Mouse (Mus musculus): ENCODE measurements at regions not wholly inside any gene's neighbourhood (a gene's known extent, or its start where the extent isn't known, plus 50 kb on each side); places are given as distances from the start of the nearest gene placed in this dataset.
"Not testable (repeated sequence)": the region's sequence is repeated elsewhere in the genome, so short reads cannot be mapped to it uniquely, and the experiment has no call there.

DNA sequence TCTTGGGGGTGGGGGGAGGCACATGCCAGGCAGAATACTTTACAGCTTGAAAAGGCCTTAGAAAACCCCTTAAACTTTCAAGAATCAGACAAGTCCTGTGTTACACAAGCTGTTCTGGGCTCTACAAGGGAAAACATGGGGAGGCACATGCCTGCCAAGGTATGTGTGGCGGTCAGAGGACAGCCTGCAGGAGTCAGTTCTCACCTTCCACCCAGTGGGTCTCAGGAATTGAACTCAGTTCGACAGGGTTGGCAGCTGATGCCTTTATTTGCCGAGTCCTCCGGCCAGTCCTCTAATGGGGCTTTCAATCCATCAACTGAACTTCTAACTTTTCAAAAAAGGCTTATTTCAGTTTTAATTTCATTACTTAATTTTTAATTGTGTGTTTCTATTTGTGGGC is 129.6 kb upstream of the Mrps10 start:
- WGBS = 65% methylated on average over 4 of the region's 4 CpGs
- Histone ChIP-seq H3K27ac (ENCODE audit: insufficient read depth, low read length) (no peak overlapping the region), H3K27me3 (ENCODE audit: control insufficient read depth, insufficient read depth, low read length) (no peaks in the 10 kb centered on the region), H3K4me3 (replicated peaks; ENCODE audit: insufficient read depth, low read depth, low read length) (no peak overlapping the region), H3K4me1 (ENCODE audit: control insufficient read depth, insufficient read depth, low read length) (no peaks in the 10 kb centered on the region)
- TF ChIP-seq POLR2A (IDR thresholded peaks at IDR 0.05; ENCODE audit: borderline replicate concordance, insufficient read depth, low read length) = no peak
- no peak for TF ChIP-seq CTCF (IDR thresholded peaks at IDR 0.05; ENCODE audit: borderline replicate concordance, insufficient read depth, low read depth, low read length)
- no peak for DNase-seq

GRCm38 (mm10) chr17:47237881-47238280 is 130.8 kb upstream of the Mrps10 start:
- H3K27me3 ChIP-seq (ENCODE audit: control insufficient read depth, insufficient read depth, low read length); H3K27ac ChIP-seq (ENCODE audit: insufficient read depth, low read length); H3K4me3 ChIP-seq (replicated peaks; ENCODE audit: insufficient read depth, low read depth, low read length); DNase-seq; H3K4me1 ChIP-seq (ENCODE audit: control insufficient read depth, insufficient read depth, low read length): not testable (repeated sequence)
- WGBS = 96% methylated on average over 3 of the region's 3 CpGs

- Histone ChIP-seq H3K27me3 (ENCODE audit: control insufficient read depth, insufficient read depth, low read length) (no peaks in the 10 kb centered on the region), H3K4me1 (ENCODE audit: control insufficient read depth, insufficient read depth, low read length) (no peaks in the 10 kb centered on the region), H3K4me3 (replicated peaks; ENCODE audit: insufficient read depth, low read depth, low read length) (no peak overlapping the region), H3K27ac (ENCODE audit: insufficient read depth, low read length) (no peak overlapping the region)
- TF ChIP-seq CTCF (IDR thresholded peaks at IDR 0.05; ENCODE audit: borderline replicate concordance, insufficient read depth, low read depth, low read length) (no peak), POLR2A (IDR thresholded peaks at IDR 0.05; ENCODE audit: borderline replicate concordance, insufficient read depth, low read length) (no peak)
- 96% methylated on average over 11 of the region's 11 CpGs for WGBS
- DNase-seq = no peak
These were observed 134.3 kb upstream of the Mrps10 start for GRCm38 (mm10) chr17:47234343-47234742.

DNA sequence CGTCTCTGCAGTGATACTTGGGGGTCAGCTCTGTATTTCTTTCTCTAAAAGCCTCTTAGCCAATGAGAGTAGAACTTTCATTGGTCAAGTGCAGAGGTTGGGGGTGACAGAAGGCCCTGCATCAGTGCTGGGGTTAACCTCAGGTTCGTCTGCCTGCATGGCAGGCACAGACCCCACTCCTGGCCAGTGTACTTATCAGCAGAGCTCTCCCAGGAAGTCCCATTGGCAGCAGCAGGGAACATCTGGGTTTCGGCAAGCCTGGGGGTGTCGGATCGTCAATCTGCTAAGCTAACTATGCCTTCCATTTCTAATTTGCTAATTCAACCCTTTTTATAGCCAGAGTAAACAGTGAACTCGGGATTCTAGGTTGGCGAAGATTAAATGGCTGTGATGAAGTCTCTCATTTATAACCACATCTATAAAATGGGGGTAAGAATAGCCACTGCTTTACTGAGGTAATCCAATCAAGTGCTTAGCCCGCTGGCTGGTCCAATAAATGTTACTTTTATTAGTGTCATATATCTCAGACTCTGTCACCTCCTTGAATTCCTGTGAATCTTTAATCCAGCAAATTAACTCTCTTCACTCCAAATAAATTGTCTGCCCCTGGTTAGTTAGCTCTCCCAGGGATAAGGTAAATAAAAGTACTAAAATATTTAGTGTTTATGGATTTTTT is 135.5 kb upstream of the Mrps10 start:
- no peaks in the 10 kb centered on the region for H3K4me1 ChIP-seq (ENCODE audit: control insufficient read depth, insufficient read depth, low read length)
- TF ChIP-seq POLR2A (IDR thresholded peaks at IDR 0.05; ENCODE audit: borderline replicate concordance, insufficient read depth, low read length) (no peak), CTCF (IDR thresholded peaks at IDR 0.05; ENCODE audit: borderline replicate concordance, insufficient read depth, low read depth, low read length) (no peak)
- no peak overlapping the region for H3K27ac ChIP-seq (ENCODE audit: insufficient read depth, low read length)
- H3K27me3 ChIP-seq (ENCODE audit: control insufficient read depth, insufficient read depth, low read length) = no peaks in the 10 kb centered on the region
- 78% methylated on average over 8 of the region's 8 CpGs for WGBS
- DNase-seq = no peak
- no peak overlapping the region for H3K4me3 ChIP-seq (replicated peaks; ENCODE audit: insufficient read depth, low read depth, low read length)

GRCm38 (mm10) chr17:47230715-47231114 is 138.0 kb upstream of the Mrps10 start:
- DNase-seq = no peak
- WGBS = 95% methylated on average over 10 of the region's 10 CpGs
- H3K27me3 ChIP-seq (ENCODE audit: control insufficient read depth, insufficient read depth, low read length) = no peaks in the 10 kb centered on the region
- no peak for TF ChIP-seq CTCF (IDR thresholded peaks at IDR 0.05; ENCODE audit: borderline replicate concordance, insufficient read depth, low read depth, low read length)
- no peak overlapping the region for H3K4me3 ChIP-seq (replicated peaks; ENCODE audit: insufficient read depth, low read depth, low read length)
- no peak overlapping the region for H3K27ac ChIP-seq (ENCODE audit: insufficient read depth, low read length)
- no peaks in the 10 kb centered on the region for H3K4me1 ChIP-seq (ENCODE audit: control insufficient read depth, insufficient read depth, low read length)

- DNase-seq = no peak
- TF ChIP-seq CTCF (IDR thresholded peaks at IDR 0.05; ENCODE audit: borderline replicate concordance, insufficient read depth, low read depth, low read length) (no peak), POLR2A (IDR thresholded peaks at IDR 0.05; ENCODE audit: borderline replicate concordance, insufficient read depth, low read length) (no peak)
- Histone ChIP-seq H3K27ac (ENCODE audit: insufficient read depth, low read length) (no peak overlapping the region), H3K4me1 (ENCODE audit: control insufficient read depth, insufficient read depth, low read length) (no peaks in the 10 kb centered on the region), H3K4me3 (replicated peaks; ENCODE audit: insufficient read depth, low read depth, low read length) (no peak overlapping the region), H3K27me3 (ENCODE audit: control insufficient read depth, insufficient read depth, low read length) (no peaks in the 10 kb centered on the region)
- WGBS = 47% methylated on average over 11 of the region's 11 CpGs
These were observed 142.3 kb upstream of the Mrps10 start for GRCm38 (mm10) chr17:47226391-47226790.

DNA sequence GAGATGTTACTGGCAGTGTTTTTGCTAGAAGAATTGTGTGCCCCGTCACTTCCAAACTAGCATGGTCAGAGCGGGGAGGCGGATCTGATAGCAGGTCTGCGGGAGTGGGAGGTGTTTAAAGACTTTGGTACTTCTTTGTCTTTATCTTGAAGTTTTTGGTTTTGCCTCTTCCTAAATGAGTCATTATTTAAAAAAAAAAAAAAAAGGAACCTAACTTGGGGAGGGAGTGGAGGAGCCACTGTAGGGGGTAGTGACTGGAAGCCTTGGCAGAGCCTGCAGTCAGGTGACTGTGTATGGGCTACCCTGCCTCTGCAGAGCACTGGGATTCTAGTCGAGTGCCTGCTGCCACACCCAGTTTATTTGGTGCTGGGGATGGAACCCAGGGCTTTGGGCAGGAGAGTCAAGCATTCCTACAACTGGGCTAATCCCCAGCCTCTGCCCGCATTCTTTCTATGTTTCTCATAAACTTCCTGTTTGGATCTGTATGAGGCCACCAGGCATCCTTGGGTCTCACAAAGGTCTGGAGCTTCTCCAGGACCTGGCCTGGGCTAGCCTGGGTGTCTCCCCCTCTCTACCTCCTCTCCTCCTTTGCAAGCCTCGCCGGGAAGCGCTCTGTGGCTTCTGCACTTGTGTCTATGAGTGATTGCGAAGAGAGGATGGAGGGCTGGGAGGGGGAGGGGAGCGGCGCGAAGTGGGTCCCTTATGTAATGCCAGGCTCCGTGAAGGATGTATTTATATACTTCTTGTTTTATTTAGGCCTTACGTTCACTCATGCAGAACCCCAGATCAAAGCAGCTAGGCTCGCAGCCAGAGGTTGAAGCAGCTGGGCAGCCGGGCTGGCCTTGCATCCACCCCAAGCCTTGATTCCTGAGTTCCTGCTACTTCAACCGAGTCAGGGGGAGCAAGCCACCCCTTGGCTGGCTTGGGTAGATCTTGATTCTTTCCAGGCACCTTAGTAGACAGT is 143.1 kb upstream of the Mrps10 start:
- H3K4me3 ChIP-seq (replicated peaks; ENCODE audit: insufficient read depth, low read depth, low read length) = no peak overlapping the region
- H3K4me1 ChIP-seq (ENCODE audit: control insufficient read depth, insufficient read depth, low read length) = no peaks in the 10 kb centered on the region
- no peak overlapping the region for H3K27ac ChIP-seq (ENCODE audit: insufficient read depth, low read length)
- TF ChIP-seq POLR2A (IDR thresholded peaks at IDR 0.05; ENCODE audit: borderline replicate concordance, insufficient read depth, low read length) (no peak), CTCF (IDR thresholded peaks at IDR 0.05; ENCODE audit: borderline replicate concordance, insufficient read depth, low read depth, low read length) (no peak)
- H3K27me3 ChIP-seq (ENCODE audit: control insufficient read depth, insufficient read depth, low read length) = no peaks in the 10 kb centered on the region
- no peak for DNase-seq
- WGBS = 44% methylated on average over 18 of the region's 18 CpGs
